Mouse (Mus musculus) gastrocnemius, postnatal 36 days (tissue): ENCODE data around the gene Sytl4. TPM values are rescaled to one million over a fixed set of nuclear protein-coding genes. Genes with fewer than 3 reads are reported as not detected.

Experiments used
- total RNA-seq, 2 experiments: library from RNA; stranded (reverse); gene quantifications; 2 replicates each; pipeline ENCODE4 v1.2.3; 2021

The Sytl4 gene
- total RNA-seq, 2 experiments from 2014 or later: 0.49 to 0.66 TPM

Other genes with a start within 250 kb of the Sytl4 start
- 10 to 100 TPM; 19.8 to 20.7 TPM for gene Tnmd, start 130.8 kb downstream of the Sytl4 start, total RNA-seq
- 1 to 10 TPM; 2.5 to 4.3 TPM for gene Tspan6, start 83.4 kb downstream of the Sytl4 start, total RNA-seq
- gene Srpx2, start 73.4 kb downstream of the Sytl4 start, total RNA-seq: 1 to 10 TPM; 2.7 to 3.5 TPM
- 10 to 100 TPM in 1 of 2 experiments, 1 to 10 TPM in 1; 6.6 to 10.7 TPM for gene Cstf2, start 77.4 kb upstream of the Sytl4 start, total RNA-seq
- gene Xkrx, start 180.3 kb upstream of the Sytl4 start, total RNA-seq: under 1 TPM; 0.47 to 0.74 TPM
- gene Arl13a, start 205.7 kb upstream of the Sytl4 start, total RNA-seq: not detected
- gene Nox1, start 240.1 kb upstream of the Sytl4 start, total RNA-seq: under 1 TPM in 1 of 2 experiments, not detected in 1; 0.84 TPM